Mouse (Mus musculus) heart, adult 2 months (tissue): Measurements from ENCODE around the gene Pcgf3.

ENCODE experiments used
- CTCF ChIP-seq: fragments of 200-600 bp; IDR thresholded peaks from 2 replicates; pipeline ENCODE4 v1.8.1; 2022; ENCODE audit warnings: antibody characterized with exemption, mild to moderate bottlenecking, moderate library complexity
- EP300 ChIP-seq: fragments of 200-500 bp; IDR thresholded peaks from 2 replicates; pipeline ENCODE4 v1.6.1; 2011; ENCODE audit warnings: low read depth, low read length, control low read depth; ENCODE audit not compliant: insufficient read depth

DNA sequence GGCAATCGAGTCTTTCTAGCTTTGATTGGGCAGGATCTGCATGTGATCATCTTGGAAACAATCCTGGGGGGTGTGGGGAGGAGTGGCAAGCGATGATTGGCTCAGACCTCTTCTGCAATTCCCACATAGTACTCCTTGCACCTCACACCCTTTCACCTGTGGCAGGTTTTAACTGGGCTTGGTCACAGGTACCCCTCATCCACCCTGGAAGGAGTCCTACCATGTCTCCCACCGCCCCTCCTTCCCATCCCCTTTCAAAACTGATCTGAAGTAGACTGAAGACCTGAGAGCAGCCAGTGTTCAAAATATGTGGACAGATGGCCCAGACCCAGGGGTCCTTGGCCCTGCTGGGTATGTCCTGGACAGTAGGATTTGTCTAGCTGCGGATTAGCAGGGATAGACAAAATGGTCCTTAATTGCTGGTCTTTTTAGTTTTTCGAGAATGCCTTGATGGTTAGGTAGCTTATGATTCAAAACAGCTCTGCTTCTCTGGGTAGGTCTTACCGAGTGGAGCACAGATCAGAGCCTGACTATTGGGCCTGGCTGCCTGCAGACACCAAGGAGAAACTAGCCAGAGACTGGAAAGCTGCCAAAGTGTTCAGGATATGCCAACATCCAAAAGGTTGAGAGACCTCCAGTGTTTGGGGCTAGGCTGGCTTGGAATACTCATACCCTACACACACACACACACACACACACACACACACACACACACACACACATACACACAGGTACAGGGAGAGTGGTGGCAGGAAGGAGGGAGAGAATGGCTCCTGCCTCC, 54.7 kb downstream of the Pcgf3 start:
- TF ChIP-seq CTCF (no peak), EP300 (no peak)
